Mouse (Mus musculus) limb, embryonic 14.5 days (tissue): ENCODE data around the gene Abcc9. TPM values are rescaled to one million over a fixed set of nuclear protein-coding genes. Genes with fewer than 3 reads are reported as not detected.

Source experiments
- ATAC-seq: fragments of 200-750 bp; cut with Nextera tagmentation; 2 replicates; pipeline ENCODE4 v1.8.0; 2017; ENCODE audit warnings: low read depth, moderate number of reproducible peaks, moderate TSS enrichment; ENCODE audit not compliant: low FRiP score
- DNase-seq: peaks from one replicate; pipeline ENCODE4 v3.0.0-alpha.2; 2015; ENCODE audit warnings: low spot score
- H3K27ac ChIP-seq: fragments of 300-500 bp; sonication (generic); replicated peaks from 2 replicates; pipeline ENCODE4 v1.5.1; 2014; ENCODE audit warnings: low read depth, mild to moderate bottlenecking, low read length, moderate library complexity, mixed read lengths
- H3K27me3 ChIP-seq: fragments of 300-500 bp; sonication (generic); 2 replicates; pipeline ENCODE4 v1.6.1; 2014; ENCODE audit warnings: low read length, mixed read lengths; ENCODE audit not compliant: control insufficient read depth, insufficient read depth
- H3K36me3 ChIP-seq: fragments of 300-500 bp; sonication (generic); 2 replicates; pipeline ENCODE4 v1.6.1; 2014; ENCODE audit warnings: mild to moderate bottlenecking, low read length, moderate library complexity, mixed read lengths; ENCODE audit not compliant: control insufficient read depth, insufficient read depth
- H3K4me1 ChIP-seq: fragments of 300-500 bp; sonication (generic); 2 replicates; pipeline ENCODE4 v1.6.1; 2014; ENCODE audit warnings: antibody characterized with exemption, low read length, mixed read lengths; ENCODE audit not compliant: control insufficient read depth, insufficient read depth
- H3K4me2 ChIP-seq: fragments of 300-500 bp; sonication (generic); replicated peaks from 2 replicates; pipeline ENCODE4 v1.6.1; 2014; ENCODE audit warnings: low read depth, mild to moderate bottlenecking, low read length, moderate library complexity; ENCODE audit not compliant: severe bottlenecking
- H3K4me3 ChIP-seq: fragments of 300-500 bp; sonication (generic); replicated peaks from 2 replicates; pipeline ENCODE4 v1.5.1; 2014; ENCODE audit warnings: low read length
- H3K9ac ChIP-seq: fragments of 300-500 bp; sonication (generic); 2 replicates; pipeline ENCODE4 v1.6.1; 2014; ENCODE audit warnings: mild to moderate bottlenecking, low read depth, low read length, moderate library complexity; ENCODE audit not compliant: severe bottlenecking
- H3K9me3 ChIP-seq: fragments of 300-500 bp; sonication (generic); 2 replicates; pipeline ENCODE4 v1.6.1; 2016; ENCODE audit warnings: low read length; ENCODE audit not compliant: control insufficient read depth
- POLR2A ChIP-seq: fragments of 200-500 bp; IDR thresholded peaks from 2 replicates; pipeline ENCODE4 v1.8.0; 2012; ENCODE audit warnings: inconsistent platforms, mild to moderate bottlenecking, moderate library complexity, borderline replicate concordance; ENCODE audit not compliant: insufficient read depth, insufficient read length; ENCODE audit errors: extremely low read depth
- WGBS: fragments of 180-500 bp; shearing (Covaris S2); extraction: QIAGEN DNeasy Blood & Tissue Kit; methylation state at CpG from one replicate; pipeline ENCODE4 v1.1.7; 2014; 5-methylcytosine and 5-hydroxymethylcytosine counted together
- polyA plus RNA-seq, 2 experiments: library from polyadenylated mRNA; depleted of rRNA in 1 of 2; stranded (reverse) in 1 of 2; unstranded in 1 of 2; fragments of >200 nt; fragmentation: Nextera tagmentation in 1 of 2; extraction: Ambion mirVana in 1 of 2; gene quantifications; 2 replicates each; pipeline versions ENCODE4 v1.2.1 to v1.2.3; 2012 to 2014

Gene Abcc9
- polyA plus RNA-seq, 2 experiments: 4.0 to 7.3 TPM

DNA sequence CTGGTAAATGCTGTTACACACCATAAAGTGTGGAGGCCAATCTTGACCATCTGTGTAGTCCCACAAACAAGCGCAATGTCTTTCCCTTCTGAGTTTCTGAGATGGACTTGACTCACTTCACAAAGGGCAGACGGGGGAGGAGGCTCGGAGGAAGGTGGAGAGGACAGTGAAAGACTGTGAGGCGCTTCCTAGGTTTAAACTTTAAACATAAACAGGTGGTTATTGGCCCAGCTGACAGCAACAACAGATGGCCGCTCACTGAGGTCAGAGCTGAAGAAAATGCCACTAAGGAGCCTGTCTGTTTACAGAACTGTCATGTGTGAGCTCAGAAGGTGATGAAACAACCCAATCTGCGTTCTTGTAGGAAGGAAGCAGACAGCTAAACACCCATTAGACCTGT is 78.8 kb downstream of the Abcc9 start:
- no peak for TF ChIP-seq POLR2A
- ATAC-seq: no peak
- no peaks in the 10 kb centered on the region for H3K4me1 ChIP-seq
- H3K27ac ChIP-seq: no peak overlapping the region
- DNase-seq: no peak
- 37% methylated on average over 6 of the region's 6 CpGs for WGBS
- H3K9me3 ChIP-seq: no peaks in the 10 kb centered on the region
- no peak overlapping the region for H3K4me3 ChIP-seq
- H3K36me3 ChIP-seq: no peaks in the 10 kb centered on the region
- H3K27me3 ChIP-seq: no peaks in the 10 kb centered on the region
- H3K9ac ChIP-seq: no peak overlapping the region
- H3K4me2 ChIP-seq: no peak overlapping the region

DNA sequence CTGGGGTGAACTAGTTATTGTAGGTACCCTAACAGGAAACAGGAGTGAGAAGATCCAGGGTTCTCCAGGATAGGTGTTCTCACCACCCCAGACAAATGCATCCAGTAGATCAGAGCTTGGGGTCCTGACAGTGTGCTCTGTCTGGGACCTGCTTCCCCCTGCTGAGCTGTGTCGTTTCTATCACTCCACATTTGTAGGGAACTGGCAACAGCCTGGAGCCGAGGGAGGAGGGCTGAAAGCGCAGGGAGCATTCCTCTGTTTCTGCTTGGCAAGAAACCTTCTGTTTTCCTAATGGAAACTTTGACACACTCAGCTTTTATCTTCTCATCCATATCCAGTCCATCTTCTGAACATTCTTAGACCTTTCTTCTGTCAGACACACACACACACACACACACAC is 85.5 kb downstream of the Abcc9 start:
- 28% methylated on average over 3 of the region's 3 CpGs for WGBS
- no peaks in the 10 kb centered on the region for H3K9me3 ChIP-seq
- H3K4me1 ChIP-seq: no peaks in the 10 kb centered on the region
- H3K9ac ChIP-seq: no peak overlapping the region
- H3K4me3 ChIP-seq: no peak overlapping the region
- no peaks in the 10 kb centered on the region for H3K36me3 ChIP-seq
- ATAC-seq (no peak), DNase-seq (peak; percentile 42)
- no peak overlapping the region for H3K27ac ChIP-seq
- no peak for TF ChIP-seq POLR2A
- H3K27me3 ChIP-seq: no peaks in the 10 kb centered on the region
- no peak overlapping the region for H3K4me2 ChIP-seq

DNA sequence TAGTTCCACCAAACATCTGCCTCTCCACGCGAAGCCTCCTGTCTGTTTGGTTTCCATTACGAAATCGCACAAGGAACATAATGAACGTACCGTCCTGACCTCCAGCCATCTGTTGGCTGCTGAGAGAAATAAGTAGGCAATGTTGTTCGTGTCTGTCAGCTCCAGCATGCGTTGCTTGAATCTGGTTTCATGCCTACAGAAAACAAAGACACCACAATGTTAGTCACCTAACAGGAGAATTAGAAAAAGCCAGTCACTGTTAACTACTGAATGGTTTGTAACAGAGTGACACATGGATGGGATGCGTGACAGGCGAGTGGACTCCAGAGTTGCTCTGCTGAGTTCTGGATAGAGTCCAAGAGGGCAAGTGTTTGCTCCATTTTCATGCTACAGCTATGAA is 87.8 kb downstream of the Abcc9 start:
- Histone ChIP-seq H3K9me3 (no peaks in the 10 kb centered on the region), H3K36me3 (no peaks in the 10 kb centered on the region), H3K27ac (no peak overlapping the region), H3K4me1 (no peaks in the 10 kb centered on the region), H3K9ac (no peak overlapping the region), H3K4me2 (no peak overlapping the region), H3K4me3 (no peak overlapping the region), H3K27me3 (no peaks in the 10 kb centered on the region)
- no peak for DNase-seq
- ATAC-seq: no peak
- TF ChIP-seq POLR2A: no peak
- 79% methylated on average over 10 of the region's 10 CpGs for WGBS

DNA sequence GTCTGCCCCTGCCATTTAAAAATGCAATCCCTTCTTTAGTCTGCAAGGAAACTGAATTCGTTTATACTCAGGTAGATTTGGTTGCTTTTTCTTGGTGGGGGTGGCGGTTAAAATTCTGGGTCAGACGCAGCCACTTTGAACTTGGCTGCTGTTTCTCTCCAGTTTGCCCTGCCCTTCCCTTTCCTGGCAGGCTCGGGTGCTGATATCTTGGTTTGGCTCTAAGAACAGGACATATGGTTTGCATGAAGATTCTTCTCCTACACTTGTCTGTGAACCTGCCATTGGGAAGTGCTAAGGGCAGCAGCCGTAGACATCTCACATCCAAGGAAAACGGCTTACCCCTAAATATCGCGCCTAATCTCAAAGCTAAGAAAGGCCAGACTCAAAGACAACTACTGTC is 89.7 kb downstream of the Abcc9 start:
- ATAC-seq (no peak), DNase-seq (no peak)
- no peak for TF ChIP-seq POLR2A
- Histone ChIP-seq H3K4me1 (no peaks in the 10 kb centered on the region), H3K4me3 (no peak overlapping the region), H3K4me2 (no peak overlapping the region), H3K27me3 (no peaks in the 10 kb centered on the region), H3K9me3 (no peaks in the 10 kb centered on the region), H3K27ac (no peak overlapping the region), H3K9ac (no peak overlapping the region), H3K36me3 (no peaks in the 10 kb centered on the region)
- 80% methylated on average over 8 of the region's 8 CpGs for WGBS

DNA sequence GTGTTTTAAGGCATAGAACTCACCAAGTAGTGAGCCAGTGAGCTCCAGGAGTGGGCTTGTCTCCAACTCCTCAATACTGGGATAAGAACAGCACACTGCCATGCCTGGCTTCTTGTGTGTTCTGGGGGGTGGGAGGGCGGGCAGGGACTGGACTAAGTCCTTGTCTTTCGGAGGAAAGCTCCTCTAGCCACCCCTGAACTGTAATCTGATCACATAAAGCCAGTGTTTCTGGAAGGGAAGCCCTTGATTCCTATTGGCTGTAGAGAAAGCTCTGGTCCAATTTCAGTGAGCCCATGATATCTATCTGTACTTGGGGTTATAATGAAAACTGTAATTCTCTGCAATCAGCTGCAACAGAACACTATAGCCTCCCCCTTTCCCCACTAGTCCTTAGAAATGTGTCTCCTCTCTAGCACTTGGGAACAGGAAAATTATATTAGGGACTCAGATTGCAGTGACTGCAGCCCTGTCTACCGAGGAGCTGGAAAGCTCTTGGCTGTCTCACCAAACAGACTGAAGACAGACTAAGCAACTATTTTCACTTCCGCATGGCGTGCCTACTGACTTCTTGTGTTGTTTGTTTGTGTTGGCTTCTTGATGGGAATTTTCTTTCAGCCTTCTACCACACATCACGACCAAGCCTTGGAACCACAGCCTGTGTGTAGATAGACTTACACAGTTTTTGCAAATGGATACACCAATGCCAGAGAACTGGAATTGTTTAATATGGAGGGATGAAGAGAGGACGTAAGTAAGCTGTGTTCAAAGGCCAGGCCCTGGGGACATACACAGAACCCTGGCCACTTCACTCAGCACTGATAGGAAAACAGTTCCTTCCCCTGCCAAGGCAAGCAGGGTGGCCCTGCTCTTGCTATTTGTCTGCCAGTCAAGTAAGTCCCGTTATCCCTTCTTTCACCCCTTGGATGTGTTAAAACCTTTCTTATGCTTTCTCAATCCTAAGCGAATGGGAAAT is 92.4 kb downstream of the Abcc9 start:
- DNase-seq (no peak), ATAC-seq (no peak)
- TF ChIP-seq POLR2A: no peak
- Histone ChIP-seq H3K4me2 (no peak overlapping the region), H3K27ac (no peak overlapping the region), H3K36me3 (no peaks in the 10 kb centered on the region), H3K27me3 (no peaks in the 10 kb centered on the region), H3K4me1 (no peaks in the 10 kb centered on the region), H3K9ac (no peak overlapping the region), H3K4me3 (no peak overlapping the region), H3K9me3 (no peaks in the 10 kb centered on the region)
- 61% methylated on average over 9 of the region's 9 CpGs for WGBS
